Mouse (Mus musculus) cerebellum, postnatal 14 days (tissue): Measurements from ENCODE around the gene Phex.

ENCODE experiments used
- DNase-seq, 2 experiments: peaks; one replicate each; pipeline ENCODE4 v3.0.0; 2021; ENCODE audit warnings: mixed read lengths in 2 of 2

Gene Phex

DNA sequence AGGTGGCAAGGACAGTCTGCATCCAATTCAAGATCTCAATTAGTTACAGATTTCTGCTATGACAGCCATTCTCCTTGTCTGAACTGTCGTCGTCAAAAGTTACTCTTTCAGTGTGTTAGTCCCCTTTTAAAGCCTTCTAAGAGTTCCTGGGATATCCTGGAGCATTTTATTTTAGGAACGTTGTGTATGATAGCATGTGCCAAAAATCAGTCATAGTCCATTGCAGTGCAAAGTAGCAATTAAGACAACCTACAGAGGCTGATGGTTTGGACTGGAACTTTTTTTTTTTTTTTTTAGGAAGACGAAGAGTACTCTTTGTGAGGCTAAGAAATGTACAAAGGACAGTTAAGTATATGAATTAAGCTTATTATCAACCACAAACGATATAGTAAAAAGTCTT is at the start of gene Phex:
TSS of gene Phex (minus strand) at position 101 of the 400 bp plus-strand sequence.
- DNase-seq, result no peak

DNA sequence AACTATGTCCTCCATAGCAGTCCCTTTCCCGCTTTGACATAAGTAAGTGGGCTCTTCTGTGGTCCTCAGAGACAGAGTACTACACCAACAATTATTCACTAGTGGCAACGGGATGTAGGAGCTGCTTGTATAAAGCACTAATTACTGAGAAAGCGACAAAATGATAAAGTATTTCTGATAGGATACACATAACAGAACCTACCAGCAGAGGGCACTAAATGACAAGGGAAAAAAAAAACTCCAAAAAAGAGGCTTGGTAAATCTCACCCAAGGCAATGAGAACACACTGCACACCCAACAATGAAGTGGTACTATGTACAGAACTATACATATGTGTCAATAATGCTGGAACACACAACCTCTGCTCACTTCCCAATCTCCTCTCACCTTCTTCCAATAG is 47.6 kb upstream of the Phex start:
- DNase-seq, result peak; percentile 35 to 54

DNA sequence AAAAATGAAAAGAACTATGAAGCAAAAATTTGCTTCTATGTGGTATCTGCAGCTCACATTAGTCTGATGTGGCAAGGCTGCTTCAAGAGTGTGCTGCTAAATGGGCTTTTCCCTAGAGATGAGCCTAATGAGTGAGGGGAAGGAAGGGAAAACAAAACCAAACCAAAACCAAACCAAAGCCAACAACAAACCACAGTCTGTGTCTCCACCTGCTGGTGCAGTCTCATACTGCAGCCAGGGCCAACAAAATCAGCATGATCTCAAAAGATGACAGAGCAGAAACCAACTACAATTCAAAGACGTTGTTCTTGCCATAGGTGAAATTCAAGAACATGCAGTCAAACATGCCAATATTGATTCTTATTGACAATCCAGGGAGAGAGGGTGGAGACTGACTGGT is 39.3 kb upstream of the Phex start:
- peak; percentile 84 to 87 for DNase-seq

GRCm38 (mm10) chrX:157449000-157449399 is 33.9 kb upstream of the Phex start:
- no peak for DNase-seq

DNA sequence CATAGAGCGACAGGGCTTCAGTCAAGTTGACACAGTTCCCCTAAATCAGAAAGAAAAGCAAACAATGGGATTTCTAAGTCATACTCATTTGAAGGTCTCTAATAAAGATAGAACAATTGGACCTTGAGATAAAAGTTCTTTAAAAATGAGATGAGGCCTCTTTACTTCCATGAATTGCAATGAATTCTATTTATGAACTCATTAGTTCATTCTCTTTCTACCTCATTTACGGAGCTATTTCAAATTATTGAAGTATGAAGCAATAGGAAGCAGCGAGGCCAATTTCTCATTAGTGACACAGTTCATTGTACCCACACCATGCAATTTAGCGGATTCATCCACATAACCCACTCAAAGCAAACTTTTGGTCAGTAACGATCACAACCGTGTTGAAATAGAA is 32.3 kb upstream of the Phex start:
- DNase-seq, result no peak

DNA sequence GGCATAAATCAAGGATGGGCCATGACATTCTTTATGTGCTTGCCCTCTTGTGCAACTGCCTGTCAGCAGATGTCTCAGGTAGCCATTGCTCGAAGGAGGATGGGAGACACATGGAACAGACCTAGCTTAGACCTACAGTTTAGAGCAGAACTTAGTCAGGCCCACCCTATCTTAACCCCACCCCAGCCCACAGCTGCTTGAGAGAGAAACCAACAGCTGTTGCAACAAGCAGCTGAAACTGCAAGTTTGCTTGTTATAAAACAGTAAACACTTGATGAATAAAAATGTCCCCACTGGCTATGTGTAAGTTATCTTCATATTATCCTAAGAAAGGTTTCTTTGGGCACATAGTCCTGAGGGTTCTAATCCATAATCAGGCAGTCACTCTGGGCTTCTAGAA is 19.7 kb upstream of the Phex start:
- DNase-seq, result no peak

DNA sequence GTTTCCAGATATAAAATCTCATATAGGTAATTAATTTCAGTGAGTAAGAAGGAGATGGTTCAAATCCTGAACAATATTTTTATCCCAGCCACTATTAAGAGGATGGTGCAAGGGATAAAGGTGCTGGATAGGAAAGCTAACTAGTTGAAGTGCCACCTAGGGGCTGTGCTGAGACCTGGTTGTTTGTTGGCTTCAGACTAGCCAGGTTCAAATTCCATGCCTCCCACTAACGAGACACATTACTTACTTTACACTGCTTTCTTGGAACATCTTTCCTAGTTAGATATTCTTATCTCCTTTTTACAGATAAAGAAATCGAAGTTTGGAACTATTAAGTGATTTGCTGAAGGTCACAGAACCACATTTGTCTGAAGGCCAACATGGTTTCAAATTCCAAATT is 4.3 kb upstream of the Phex start:
- DNase-seq, result no peak

- peak in 1 of 2 experiments; percentile 6 for DNase-seq
Measured at GRCm38 (mm10) chrX:157404919-157405318, 10.2 kb downstream of the Phex start.

- no peak for DNase-seq
Measured at GRCm38 (mm10) chrX:157391241-157391640, 23.9 kb downstream of the Phex start.

DNA sequence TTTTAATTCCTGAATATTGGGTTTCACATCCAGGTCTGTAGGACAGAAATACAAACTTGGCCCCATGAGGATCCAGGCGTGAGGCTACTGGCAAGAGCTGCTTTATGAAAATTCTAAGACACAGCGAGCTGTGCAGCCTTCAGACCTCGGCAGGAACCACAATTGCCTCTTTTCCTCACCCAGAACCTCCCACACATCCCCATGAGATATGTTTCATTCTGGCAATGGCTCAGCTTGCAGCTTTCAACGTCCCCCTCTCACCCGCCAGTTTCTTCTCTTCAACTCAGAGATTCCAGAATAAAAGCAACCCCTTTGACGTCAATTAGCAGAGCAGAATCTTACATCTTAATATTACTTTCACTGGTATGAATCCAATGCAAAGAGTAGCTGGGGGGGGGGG is 25.0 kb downstream of the Phex start:
- DNase-seq, result no peak

DNA sequence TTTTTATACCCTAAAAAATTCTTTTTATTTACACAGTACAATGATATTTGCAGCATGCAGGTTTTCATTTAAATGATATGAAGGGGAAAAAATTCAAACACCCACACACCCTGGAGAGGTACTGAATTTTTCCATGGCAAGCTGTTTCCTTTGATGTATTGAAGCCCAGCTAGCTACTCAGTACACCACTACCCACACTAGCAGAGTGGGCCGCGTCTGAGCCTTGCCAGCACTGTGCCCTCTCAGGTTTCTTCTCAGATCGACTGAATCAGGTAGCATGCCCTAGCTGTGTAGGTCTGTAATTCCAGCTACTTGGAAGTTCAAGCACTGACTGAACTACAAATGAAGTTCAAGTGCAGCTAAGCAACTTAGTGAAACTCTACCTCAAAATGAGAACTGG is 26.7 kb downstream of the Phex start:
- DNase-seq, result no peak

DNA sequence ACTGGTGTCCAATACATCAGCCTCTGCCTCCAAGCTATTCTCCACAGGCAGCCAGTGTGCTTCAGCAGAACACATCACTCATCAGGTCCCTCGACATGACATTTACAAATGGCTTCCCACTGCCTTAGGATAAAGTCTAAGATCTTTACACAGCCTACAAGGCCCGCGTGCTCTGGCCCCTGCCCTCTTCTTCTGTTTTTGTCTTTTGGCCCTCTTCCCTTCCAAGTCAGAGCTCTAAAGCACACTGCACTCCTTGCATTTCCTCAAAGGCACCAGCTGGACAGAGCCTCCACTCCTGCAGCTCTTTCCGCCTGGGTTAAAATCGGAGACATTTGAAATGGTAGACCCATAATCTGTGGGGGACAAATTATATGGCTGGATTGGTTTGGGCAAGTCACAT is 28.1 kb downstream of the Phex start:
- peak; percentile 34 to 37 for DNase-seq

DNA sequence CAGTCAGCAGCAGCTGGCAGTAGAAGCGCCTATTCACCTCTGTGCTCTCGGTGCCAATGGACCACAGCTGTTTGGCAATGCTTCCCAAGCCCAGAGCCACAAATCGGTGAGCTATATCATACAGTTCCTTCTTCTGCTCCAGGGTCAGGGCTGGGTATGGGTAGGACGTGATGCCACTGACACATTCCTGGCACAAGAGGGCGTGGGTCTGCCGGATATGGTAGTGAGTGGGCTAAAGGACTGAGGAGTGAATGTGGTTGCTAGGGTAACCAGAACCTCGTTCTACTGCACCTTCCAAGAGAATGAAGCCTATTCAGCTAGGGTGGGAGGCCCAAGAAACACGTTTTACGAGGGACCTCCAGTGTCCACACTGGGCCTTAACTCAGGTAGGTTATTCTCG is 36.3 kb downstream of the Phex start:
- no peak for DNase-seq

- peak; percentile 22 to 45 for DNase-seq
Measured at GRCm38 (mm10) chrX:157377456-157377855, 37.7 kb downstream of the Phex start.

DNA sequence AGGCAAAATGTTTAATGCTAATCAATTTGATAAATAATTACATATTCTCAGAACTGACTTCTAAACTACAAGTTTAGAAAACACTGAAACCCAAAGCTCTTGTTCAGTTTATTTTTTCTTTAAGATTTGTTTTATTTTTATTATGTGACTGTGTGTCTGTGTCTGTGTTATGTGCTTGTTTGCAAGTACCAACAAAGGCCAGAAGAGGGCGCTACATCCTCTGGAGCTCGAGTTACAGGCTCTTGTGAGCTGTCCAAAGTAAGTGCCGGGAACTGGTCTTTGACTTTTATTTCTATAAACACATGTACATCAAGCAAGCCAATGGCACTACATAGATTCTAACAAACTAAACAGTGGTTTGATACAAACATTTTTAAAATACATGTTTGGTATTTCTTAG is 41.2 kb downstream of the Phex start:
- peak in 1 of 2 experiments; percentile 16 for DNase-seq

DNA sequence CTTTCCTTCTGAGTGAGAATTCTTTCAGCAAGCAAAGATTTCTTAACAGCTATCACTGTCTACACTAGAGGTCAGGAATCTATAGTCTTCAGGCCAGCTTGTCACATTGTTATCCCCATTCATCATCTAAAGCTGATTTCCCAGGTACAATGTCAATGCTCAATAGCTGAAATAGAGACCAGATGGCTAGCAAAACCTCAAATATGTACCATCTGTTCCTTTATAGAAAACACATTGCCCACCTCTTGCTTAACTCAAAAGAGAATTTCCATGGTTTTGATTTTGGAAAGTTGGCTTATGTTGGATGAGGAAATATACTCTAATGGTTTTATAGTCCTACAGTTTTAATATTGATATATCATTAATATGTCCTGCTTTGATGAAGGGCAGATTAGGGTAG is 45.9 kb downstream of the Phex start:
- DNase-seq, result peak in 1 of 2 experiments; percentile 10

GRCm38 (mm10) chrX:157355521-157355920 is 59.6 kb downstream of the Phex start:
- DNase-seq, result no peak

DNA sequence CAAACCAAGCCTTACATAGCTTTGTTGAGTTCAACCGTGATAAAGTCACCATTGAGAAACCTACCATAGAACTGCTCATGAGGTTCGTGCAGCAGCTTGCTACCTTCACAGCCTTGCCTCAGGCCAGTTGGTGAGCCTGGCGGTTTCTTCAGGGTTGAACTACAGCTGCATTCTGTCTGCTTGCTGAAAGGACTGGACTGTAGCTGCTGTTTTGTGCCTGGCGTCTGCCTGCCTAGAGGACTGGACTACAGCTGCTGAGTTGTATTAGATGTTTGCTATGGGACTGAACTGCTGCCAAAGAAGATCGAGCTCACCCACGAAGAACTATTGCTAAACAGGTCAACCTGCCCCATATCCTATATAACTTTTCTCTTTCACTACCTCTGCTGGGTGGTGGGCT is 68.9 kb downstream of the Phex start:
- DNase-seq, result no peak

- no peak for DNase-seq
Measured at GRCm38 (mm10) chrX:157334726-157335125, 80.4 kb downstream of the Phex start.

DNA sequence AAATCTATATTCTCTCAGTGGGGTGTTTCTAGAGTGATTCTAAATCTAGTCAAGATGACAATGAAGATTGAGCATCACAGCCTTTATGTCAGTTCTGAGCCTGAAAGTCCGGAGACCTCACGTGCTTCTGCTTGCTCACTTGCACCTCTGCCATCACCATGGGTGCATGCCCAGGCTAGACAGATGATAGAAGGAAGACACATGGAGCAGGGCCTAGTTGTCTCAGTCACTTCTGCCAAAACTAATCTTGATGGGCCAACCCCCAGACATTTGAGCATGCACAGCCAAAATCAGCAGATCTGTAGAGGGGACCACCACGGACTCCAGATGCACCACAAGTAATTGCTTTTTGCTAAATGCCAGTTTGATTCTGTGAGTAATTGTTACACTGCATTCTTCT is 85.3 kb downstream of the Phex start:
- peak; percentile 60 to 63 for DNase-seq

GRCm38 (mm10) chrX:157328396-157328795 is 86.7 kb downstream of the Phex start:
- DNase-seq, result no peak

DNA sequence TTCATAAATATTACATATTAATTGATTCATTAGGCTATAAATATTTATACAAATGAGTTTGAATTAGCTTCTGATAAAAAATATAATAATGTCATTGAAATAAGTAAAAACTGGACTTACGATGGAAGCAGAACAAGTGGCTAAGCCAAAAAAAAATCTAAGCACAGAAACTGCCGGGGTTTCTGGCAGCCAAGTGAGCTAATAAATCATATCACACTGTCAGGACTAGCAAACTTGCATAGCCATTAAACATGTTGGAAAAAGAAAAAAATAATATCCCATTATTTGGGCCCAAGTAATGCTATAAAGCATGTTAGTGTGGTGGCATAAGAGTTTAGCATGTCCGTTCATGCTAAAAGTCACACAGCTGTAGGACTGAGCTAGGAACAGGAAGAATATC is 87.4 kb downstream of the Phex start:
- DNase-seq, result no peak

GRCm38 (mm10) chrX:157324396-157324795 is 90.7 kb downstream of the Phex start:
- peak in 1 of 2 experiments; percentile 45 for DNase-seq

DNA sequence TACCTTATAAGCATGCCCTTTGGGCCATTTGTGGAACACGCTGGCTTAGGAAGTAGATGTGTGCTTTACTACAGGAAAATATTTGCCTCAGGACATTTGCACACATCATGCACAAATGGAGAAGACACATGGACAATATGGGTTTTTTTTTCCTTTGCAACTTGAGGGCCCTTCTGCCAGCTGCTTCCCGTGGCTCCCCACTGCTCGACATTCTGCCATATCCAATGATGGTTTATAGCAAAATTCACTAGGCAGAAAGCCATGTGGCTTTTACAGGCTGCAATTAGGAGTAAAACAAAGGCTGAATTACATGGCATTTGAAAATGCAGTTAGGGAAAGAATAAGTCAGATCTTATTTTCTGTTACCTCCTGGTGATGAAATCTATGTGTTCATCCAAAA is 104.8 kb downstream of the Phex start:
- DNase-seq, result peak; percentile 52 to 62

- DNase-seq, result peak in 1 of 2 experiments; percentile 34
Measured at GRCm38 (mm10) chrX:157308171-157308570, 106.9 kb downstream of the Phex start.

DNA sequence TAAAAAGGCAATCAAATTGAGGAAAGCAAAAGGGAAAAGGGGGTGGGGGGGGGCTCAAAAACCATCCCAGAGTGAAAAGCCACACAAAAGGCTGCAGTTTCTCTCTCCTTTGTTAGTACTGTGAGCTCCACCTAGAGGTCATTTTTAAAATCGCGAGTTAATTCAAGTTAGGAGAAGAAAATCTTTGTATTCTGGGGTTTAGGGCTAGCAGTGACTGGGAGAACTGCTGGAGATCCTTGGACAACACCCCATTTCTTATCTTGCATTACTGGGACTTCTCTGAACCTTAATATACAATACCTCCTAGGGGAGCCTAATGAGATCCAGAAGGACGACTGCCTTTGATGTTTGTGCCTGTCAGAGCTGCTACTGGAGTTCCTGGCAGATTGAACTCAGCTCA is 107.7 kb downstream of the Phex start:
- peak; percentile 64 to 74 for DNase-seq
